Mouse (Mus musculus): ENCODE measurements around the gene Mocs3. TPM values are rescaled to one million over a fixed set of nuclear protein-coding genes. Genes with fewer than 3 reads are reported as not detected.
A peak's percentile ranks its signal among the peaks of the same experiment; 100 is the strongest.

Gene Mocs3
- polyA plus RNA-seq, 1 experiment from 2014 or later = 9.6 TPM

DNA sequence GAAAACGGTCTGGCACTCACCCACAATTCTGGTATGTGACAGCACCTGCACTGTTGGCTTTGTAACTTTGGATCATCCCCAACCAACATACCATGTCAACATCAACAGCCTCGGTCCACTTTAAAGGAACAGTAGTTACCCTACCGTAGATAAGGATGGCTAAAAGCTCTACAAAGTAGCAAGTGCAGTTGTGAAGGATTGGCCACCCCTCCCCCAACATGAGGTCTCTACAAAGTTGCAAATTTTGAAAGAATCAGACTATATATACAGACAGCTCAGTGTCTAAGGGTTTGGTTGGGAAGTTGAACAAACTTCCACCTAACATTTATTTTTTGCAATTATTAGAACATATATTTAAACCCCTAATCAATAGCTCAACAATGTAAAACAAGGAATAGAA is 22.5 kb upstream of the Mocs3 start:
- H3K4me3 ChIP-seq (replicated peaks) = no peak overlapping the region
- 97% methylated on average over 3 of the region's 3 CpGs for WGBS
- H3K27ac ChIP-seq = peak overlapping the region; percentile 99
- H3K4me1 ChIP-seq = peaks cover 18% of the 10 kb centered on the region
- no peaks in the 10 kb centered on the region for H3K9me3 ChIP-seq
- peaks cover 60% of the 10 kb centered on the region for H3K36me3 ChIP-seq (replicated peaks)
- ATAC-seq (ENCODE audit: low FRiP score) = 0 out of 2 replicates have a peak, but pooled peaks have one; percentile 0
- no peak overlapping the region for H3K9ac ChIP-seq
- H3K4me2 ChIP-seq = no peak overlapping the region
- no peaks in the 10 kb centered on the region for H3K27me3 ChIP-seq

DNA sequence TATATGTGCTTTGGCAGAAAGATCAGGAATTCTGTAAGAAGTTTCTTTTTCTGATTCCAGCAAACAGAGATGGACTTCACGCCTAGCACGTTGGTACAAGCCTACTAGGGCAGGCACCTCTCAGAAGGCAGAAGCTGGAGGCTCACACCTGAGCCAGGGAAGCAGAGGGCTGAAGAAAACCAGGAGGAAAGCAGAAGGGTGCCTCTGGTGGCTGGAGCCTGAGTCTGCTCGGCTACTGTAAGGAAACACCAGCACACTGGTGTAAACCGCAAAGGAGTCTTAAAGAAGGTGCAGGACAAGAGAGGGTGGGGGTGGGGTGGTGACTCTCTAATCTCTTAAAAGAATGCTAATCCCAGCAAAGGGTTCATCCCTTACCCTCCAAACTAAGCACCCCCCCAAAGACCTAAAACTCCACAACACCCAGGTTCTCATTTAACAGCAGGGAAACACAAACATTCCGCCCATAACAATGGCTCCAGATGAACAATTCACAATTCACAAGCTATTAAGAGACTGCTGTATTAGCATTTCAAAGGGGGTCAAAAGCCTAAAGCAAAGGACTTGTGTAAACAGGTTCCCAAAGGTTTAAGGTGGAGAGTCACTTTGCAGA is 16.5 kb upstream of the Mocs3 start:
- Histone ChIP-seq H3K4me1 (no peaks in the 10 kb centered on the region), H3K27me3 (no peaks in the 10 kb centered on the region), H3K36me3 (replicated peaks) (peaks cover 86% of the 10 kb centered on the region), H3K4me2 (no peak overlapping the region), H3K9ac (no peak overlapping the region), H3K27ac (no peak overlapping the region), H3K4me3 (replicated peaks) (no peak overlapping the region), H3K9me3 (no peaks in the 10 kb centered on the region)
- no peak for ATAC-seq (ENCODE audit: low FRiP score)
- 40% methylated on average over 5 of the region's 5 CpGs for WGBS

DNA sequence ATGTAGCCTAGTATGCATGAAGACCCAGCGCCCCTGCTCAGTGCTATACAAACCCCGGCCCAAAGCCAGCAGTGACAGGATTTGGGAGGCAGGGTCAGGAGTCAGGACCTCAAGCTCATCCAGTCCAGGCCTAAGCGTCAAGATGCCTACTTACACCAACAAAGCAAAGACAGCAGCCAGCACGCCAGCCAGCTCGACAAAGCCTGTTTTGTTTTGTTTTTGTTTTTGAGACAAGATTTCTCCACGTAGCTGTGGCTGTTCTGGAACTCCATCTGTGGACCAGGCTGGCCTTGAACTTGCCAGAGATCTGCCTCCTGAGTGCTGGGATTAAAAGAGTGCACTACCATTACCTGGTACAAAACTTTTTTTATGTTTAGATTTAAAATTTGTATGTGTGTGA is 7.1 kb upstream of the Mocs3 start:
- Histone ChIP-seq H3K4me2 (no peak overlapping the region), H3K27me3 (no peaks in the 10 kb centered on the region), H3K27ac (no peak overlapping the region), H3K9ac (no peak overlapping the region), H3K4me3 (replicated peaks) (no peak overlapping the region), H3K4me1 (peaks cover 8% of the 10 kb centered on the region), H3K36me3 (replicated peaks) (peaks cover 77% of the 10 kb centered on the region), H3K9me3 (no peaks in the 10 kb centered on the region)
- ATAC-seq (ENCODE audit: low FRiP score) = no peak
- 92% methylated on average over 6 of the region's 6 CpGs for WGBS

DNA sequence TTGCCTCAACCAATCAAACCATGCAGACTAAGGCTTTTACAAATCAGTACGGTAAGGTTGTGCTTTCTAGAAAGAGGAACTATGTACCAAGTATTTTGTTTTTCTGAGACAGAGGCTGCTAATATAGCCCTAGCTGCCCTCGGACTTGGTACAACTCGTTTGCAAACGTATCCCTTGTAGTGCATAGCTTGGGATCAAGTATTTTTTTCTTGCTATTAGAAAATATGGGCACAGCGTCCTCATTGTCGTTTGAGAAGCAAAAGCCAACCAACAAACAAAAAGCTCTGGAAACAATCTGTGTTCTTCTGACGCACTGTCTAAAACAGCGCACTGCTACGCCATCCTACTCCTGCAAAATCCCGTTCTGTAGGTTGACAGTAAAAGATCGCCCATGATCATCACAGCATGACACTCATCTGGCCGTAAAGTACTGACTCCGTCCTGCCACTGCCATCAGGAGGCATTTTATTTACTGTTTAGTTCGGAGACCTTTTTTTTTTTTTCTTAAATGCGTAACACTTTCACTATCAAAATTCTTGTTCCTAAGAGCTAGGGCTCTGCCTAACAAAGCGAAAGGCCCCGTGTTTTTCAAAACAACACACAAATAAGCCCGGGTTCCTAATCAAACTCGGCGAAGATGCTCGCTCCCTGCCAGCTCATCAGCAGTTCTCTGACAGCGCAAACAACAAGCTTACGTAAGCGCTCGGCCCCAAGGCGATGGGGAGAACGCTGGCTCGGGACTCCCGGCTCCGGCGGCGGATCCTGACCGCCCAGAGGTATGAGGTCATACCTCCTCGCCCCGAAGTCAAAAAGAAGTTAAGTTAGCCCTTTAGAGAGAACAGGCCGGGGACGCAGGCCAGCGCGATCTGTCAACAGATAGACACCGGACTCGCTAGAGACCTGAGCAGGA is 1.1 kb upstream of the Mocs3 start:
- H3K9me3 ChIP-seq = no peaks in the 10 kb centered on the region
- peaks cover 37% of the 10 kb centered on the region for H3K36me3 ChIP-seq (replicated peaks)
- peak overlapping the region; percentile 100 for H3K4me3 ChIP-seq (replicated peaks)
- WGBS = 22% methylated on average over 41 of the region's 41 CpGs
- no peaks in the 10 kb centered on the region for H3K27me3 ChIP-seq
- H3K4me1 ChIP-seq = peaks cover 36% of the 10 kb centered on the region
- no peak overlapping the region for H3K27ac ChIP-seq
- peak overlapping the region; percentile 95 for H3K9ac ChIP-seq
- peak overlapping the region; percentile 98 for H3K4me2 ChIP-seq
- ATAC-seq (ENCODE audit: low FRiP score) = peak; percentile 25

DNA sequence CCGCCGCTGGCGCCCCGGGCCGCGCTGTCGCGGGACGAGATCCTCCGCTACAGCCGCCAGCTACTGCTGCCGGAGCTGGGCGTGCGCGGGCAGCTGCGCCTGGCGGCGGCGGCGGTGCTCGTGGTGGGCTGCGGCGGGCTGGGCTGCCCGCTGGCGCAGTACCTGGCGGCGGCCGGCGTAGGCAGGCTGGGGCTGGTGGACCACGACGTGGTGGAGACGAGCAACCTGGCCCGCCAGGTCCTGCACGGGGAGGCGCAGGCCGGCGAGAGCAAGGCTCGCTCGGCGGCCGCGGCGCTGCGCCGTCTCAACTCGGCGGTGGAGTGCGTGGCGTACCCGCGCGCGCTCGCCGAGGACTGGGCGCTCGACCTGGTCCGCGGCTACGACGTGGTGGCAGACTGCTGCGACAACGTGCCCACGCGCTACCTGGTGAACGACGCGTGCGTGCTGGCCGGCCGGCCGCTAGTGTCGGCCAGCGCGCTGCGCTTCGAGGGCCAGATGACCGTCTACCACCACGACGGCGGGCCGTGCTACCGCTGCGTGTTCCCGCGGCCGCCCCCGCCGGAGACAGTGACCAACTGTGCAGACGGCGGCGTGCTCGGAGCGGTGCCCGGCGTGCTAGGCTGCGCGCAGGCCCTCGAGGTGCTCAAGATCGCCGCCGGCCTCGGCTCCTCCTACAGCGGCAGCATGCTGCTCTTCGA is 500 bp downstream of the Mocs3 start:
- WGBS = 2% methylated on average over 82 of the region's 105 CpGs
- peak overlapping the region; percentile 95 for H3K9ac ChIP-seq
- peaks cover 36% of the 10 kb centered on the region for H3K4me1 ChIP-seq
- H3K36me3 ChIP-seq (replicated peaks) = peaks cover 26% of the 10 kb centered on the region
- no peaks in the 10 kb centered on the region for H3K27me3 ChIP-seq
- no peaks in the 10 kb centered on the region for H3K9me3 ChIP-seq
- H3K27ac ChIP-seq = peak overlapping the region; percentile 85
- peak; percentile 62 for ATAC-seq (ENCODE audit: low FRiP score)
- peak overlapping the region; percentile 100 for H3K4me3 ChIP-seq (replicated peaks)
- H3K4me2 ChIP-seq = peak overlapping the region; percentile 98

DNA sequence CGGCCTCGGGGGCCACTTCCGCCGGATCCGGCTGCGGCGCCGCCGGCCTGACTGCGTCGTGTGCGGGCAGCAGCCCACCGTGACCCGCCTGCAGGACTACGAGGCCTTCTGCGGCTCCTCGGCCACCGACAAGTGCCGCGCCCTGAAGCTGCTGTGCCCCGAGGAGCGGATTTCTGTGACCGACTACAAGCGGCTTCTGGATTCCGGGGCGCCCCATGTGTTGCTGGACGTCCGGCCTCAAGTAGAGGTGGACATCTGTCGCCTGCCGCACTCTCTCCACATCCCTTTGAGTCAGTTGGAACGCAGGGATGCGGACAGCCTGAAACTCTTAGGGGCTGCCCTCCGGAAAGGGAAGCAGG is 1.0 kb downstream of the Mocs3 start:
- WGBS = 69% methylated on average over 26 of the region's 33 CpGs

DNA sequence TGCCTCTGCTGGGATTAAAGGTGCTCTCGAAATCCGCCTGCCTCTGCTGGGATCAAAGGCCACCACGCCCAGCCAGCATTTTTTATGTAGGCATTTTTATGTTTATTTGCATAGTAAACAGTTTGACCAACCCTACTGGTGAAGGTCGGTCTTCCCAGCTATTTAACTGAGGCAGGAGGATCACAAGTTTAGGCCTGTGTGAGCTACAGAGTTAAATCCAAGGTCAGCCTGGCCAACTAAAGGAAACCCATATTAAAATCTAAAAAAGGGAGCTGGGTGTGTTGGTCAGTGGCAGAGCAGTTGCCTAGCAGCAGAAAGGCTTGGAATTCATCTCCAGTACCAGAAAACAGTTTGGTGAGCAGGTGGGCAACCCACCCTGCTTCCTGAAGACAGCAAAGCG is 2.9 kb downstream of the Mocs3 start:
- no peaks in the 10 kb centered on the region for H3K27me3 ChIP-seq
- H3K27ac ChIP-seq = no peak overlapping the region
- no peaks in the 10 kb centered on the region for H3K9me3 ChIP-seq
- WGBS = 93% methylated on average over 5 of the region's 5 CpGs
- H3K36me3 ChIP-seq (replicated peaks) = peaks cover 16% of the 10 kb centered on the region
- ATAC-seq (ENCODE audit: low FRiP score) = no peak
- no peak overlapping the region for H3K4me3 ChIP-seq (replicated peaks)
- H3K9ac ChIP-seq = no peak overlapping the region
- peaks cover 28% of the 10 kb centered on the region for H3K4me1 ChIP-seq
- H3K4me2 ChIP-seq = no peak overlapping the region

More for the DNA sequence above, 1.0 kb downstream of the Mocs3 start:
- H3K36me3 ChIP-seq (replicated peaks) = peaks cover 21% of the 10 kb centered on the region
- ATAC-seq (ENCODE audit: low FRiP score) = no peak
- H3K27me3 ChIP-seq = no peaks in the 10 kb centered on the region
- peaks cover 36% of the 10 kb centered on the region for H3K4me1 ChIP-seq
- no peaks in the 10 kb centered on the region for H3K9me3 ChIP-seq
- H3K4me3 ChIP-seq (replicated peaks) = peak overlapping the region; percentile 100
- peak overlapping the region; percentile 98 for H3K4me2 ChIP-seq
- H3K27ac ChIP-seq = no peak overlapping the region
- peak overlapping the region; percentile 95 for H3K9ac ChIP-seq

DNA sequence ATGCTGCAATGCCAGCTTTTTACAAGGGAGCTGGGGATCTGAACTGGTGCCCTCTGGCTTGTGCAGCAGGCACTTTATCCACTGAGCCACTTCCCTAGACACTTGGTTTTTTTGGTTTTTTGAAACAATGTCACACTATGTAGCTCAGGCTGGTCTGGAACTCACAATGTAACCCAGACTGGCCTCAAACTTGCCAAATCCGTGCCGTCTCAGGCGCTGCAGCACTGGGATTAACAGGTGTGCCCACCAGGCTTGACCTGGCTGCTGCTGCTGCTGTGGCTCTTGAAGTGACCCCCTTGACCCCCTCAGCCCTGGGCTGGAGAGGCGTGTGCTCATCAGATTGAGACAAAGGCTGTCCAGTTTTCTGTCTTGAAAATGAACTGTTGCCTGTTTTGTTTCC is 7.9 kb downstream of the Mocs3 start:
- Histone ChIP-seq H3K9me3 (no peaks in the 10 kb centered on the region), H3K4me3 (replicated peaks) (no peak overlapping the region), H3K4me2 (no peak overlapping the region), H3K9ac (no peak overlapping the region), H3K36me3 (replicated peaks) (peaks cover 14% of the 10 kb centered on the region), H3K27me3 (peaks cover 3% of the 10 kb centered on the region; the same call in 1 of the 2 replicates), H3K27ac (no peak overlapping the region), H3K4me1 (no peaks in the 10 kb centered on the region)
- no peak for ATAC-seq (ENCODE audit: low FRiP score)
- 94% methylated on average over 4 of the region's 4 CpGs for WGBS

DNA sequence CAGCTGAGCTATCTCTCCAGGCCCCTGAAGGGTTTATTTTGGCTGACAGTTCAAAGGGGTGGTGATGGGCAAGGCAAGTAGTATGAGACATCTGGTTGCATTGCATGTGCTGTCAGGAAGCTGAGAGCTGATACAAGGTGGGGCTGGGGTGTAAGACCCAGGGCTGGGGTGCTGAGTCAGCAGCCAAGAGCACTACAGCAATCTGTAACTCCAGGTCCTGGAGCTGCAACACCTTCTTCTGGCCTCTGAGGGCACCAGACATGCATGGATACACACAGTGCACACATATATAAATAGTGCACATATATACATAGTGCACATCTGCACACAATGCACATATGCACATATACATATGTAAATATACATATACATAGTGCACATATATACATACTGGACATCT is 12.4 kb downstream of the Mocs3 start:
- no peak for ATAC-seq (ENCODE audit: low FRiP score)
- Histone ChIP-seq H3K4me3 (replicated peaks) (no peak overlapping the region), H3K36me3 (replicated peaks) (no peaks in the 10 kb centered on the region), H3K27me3 (peaks cover 14% of the 10 kb centered on the region; the same call in 1 of the 2 replicates), H3K9ac (no peak overlapping the region), H3K27ac (no peak overlapping the region), H3K4me1 (no peaks in the 10 kb centered on the region), H3K4me2 (no peak overlapping the region), H3K9me3 (no peaks in the 10 kb centered on the region)

DNA sequence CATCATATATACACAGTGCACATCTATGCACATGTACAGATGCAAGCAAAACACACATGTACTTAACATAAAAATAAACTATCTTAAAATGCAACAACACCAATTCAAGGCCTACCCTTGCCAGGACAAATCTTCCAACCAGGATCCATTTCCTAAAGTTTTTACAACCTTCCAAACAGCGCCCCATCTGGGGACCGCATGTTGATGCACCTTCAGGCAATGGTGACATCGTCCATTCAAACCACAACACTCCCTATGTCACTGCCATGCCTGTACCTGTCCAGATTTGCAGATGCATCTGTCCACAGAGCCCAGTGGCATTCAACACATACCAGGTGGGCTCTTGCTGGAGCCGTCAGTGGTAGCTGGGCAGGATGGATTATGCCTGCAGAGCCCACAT is 12.9 kb downstream of the Mocs3 start:
- Histone ChIP-seq H3K27ac (no peak overlapping the region), H3K4me1 (no peaks in the 10 kb centered on the region), H3K27me3 (peaks cover 14% of the 10 kb centered on the region; the same call in 1 of the 2 replicates), H3K4me3 (replicated peaks) (no peak overlapping the region), H3K9ac (no peak overlapping the region), H3K9me3 (no peaks in the 10 kb centered on the region), H3K36me3 (replicated peaks) (no peaks in the 10 kb centered on the region), H3K4me2 (no peak overlapping the region)
- WGBS = 78% methylated on average over 4 of the region's 4 CpGs
- no peak for ATAC-seq (ENCODE audit: low FRiP score)

DNA sequence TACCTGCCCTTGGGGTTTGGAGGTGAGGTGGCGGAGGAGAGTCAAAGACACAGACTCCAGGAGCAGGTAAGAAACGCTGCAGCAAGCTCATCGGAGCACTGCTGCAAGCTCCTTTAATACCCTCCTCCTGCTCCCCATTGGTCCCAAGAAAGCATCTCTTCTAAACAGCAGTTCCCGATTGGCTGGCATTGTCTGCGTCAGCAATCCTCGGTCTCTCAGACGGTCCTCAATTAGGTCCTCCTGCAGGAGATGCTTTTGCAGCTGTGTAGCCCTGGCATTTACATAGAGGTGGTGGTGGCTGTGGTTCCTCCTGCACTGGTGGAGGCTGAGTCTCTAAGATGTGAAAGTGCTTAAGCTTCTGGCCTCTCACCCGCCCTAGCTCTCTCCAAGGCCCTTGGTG is 15.1 kb downstream of the Mocs3 start:
- Histone ChIP-seq H3K9me3 (no peaks in the 10 kb centered on the region), H3K9ac (no peak overlapping the region), H3K4me3 (replicated peaks) (no peak overlapping the region), H3K27me3 (peaks cover 15% of the 10 kb centered on the region; the same call in 1 of the 2 replicates), H3K4me1 (no peaks in the 10 kb centered on the region), H3K4me2 (no peak overlapping the region), H3K27ac (no peak overlapping the region), H3K36me3 (replicated peaks) (no peaks in the 10 kb centered on the region)
- ATAC-seq (ENCODE audit: low FRiP score) = no peak
- WGBS = 37% methylated on average over 8 of the region's 8 CpGs

DNA sequence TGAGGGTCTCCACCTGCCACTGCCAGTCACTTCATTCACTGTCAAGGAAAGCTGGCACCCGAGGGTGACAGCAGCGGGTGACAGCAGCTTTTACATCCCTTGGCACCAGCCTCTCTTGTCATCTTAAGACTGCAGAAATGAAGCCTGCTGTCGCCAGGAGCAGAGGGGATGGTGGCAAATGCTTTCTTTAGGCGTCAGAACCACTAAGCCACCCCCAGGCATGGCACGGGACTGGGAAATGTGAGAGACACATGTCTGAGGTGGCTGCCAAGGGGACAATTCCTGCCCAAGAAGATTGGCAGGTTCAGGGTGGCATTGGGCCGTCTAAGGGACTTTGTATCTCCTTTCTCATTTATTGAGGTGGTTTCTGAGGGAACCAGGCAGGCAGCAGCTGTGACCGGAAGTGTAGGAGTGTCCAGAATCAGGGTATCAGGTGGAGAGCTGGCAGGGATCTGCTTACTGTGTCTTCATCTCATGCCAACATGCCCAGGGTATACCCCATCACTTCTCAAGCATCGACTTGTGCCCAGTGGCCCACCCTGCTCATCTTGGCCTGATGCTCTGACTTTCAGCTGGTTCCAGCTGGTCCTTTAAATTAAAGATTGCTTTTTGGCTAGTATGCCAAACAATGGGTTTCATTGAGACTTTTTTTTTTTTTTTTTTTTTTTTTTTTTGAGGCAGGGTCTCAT is 17.9 kb downstream of the Mocs3 start:
- no peak overlapping the region for H3K4me3 ChIP-seq (replicated peaks)
- peak overlapping the region; percentile 50 for H3K27ac ChIP-seq
- peaks cover 6% of the 10 kb centered on the region; the same call in 1 of the 2 replicates for H3K4me1 ChIP-seq
- no peak overlapping the region for H3K9ac ChIP-seq
- no peaks in the 10 kb centered on the region for H3K36me3 ChIP-seq (replicated peaks)
- no peak overlapping the region for H3K4me2 ChIP-seq
- H3K27me3 ChIP-seq = peaks cover 24% of the 10 kb centered on the region
- no peaks in the 10 kb centered on the region for H3K9me3 ChIP-seq
- no peak for ATAC-seq (ENCODE audit: low FRiP score)
- WGBS = 75% methylated on average over 8 of the region's 8 CpGs

Data from forebrain, embryonic 12.5 days (tissue).